8 mouse cellular contexts compared by ENCODE assay signal in the genomic region with DNA sequence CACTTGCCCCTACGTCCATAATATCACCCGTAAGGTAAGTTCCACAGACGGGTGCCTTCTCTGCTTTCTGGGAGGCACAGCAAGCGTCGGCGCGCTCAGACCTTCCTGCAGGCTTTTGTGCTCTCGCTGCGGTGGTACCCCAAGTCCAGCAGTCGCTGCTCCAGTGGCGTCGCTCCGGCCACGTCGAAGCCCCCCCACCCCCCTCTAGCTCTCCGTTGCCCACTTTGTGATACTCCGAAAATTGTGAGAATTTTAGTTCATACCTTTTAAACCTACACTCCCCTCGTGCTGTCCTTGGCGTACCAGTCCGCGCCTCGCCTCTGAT. TPM values are rescaled to one million over a fixed set of nuclear protein-coding genes. Genes with fewer than 3 reads are reported as not detected.
DNase-seq lines count a peak whose midpoint lies in the region; ATAC-seq and TF ChIP-seq lines count a peak whose summit lies in the region.

No protein-coding gene starts in this region.

- no peak for TF ChIP-seq EP300 in ES-Bruce4 (IDR thresholded peaks at IDR 0.05; ENCODE audit: insufficient read depth, low read depth, low read length)
- no peak for TF ChIP-seq EP300 in liver, postnatal 0 days (IDR thresholded peaks at IDR 0.05; ENCODE audit: low read depth)

- ATAC-seq in heart, embryonic 13.5 days (ENCODE audit: extremely low read depth, insufficient number of reproducible peaks, low FRiP score, low TSS enrichment): peak; percentile 14
- ATAC-seq in forebrain, embryonic 15.5 days (replicated peaks): no peak; the same call in 1 of the 2 replicates
- ATAC-seq in liver, postnatal 0 days: peak; percentile 6
- ATAC-seq in granulocyte monocyte progenitor cell, adult 5-6 weeks (replicated peaks; ENCODE audit: poor library complexity, severe bottlenecking): no peak

- H3K4me1 ChIP-seq in heart, embryonic 13.5 days: peaks cover 19% of the 10 kb centered on the region
- no peaks in the 10 kb centered on the region for H3K4me1 ChIP-seq in ES-Bruce4 (ENCODE audit: control insufficient read depth, insufficient read depth, low read length)
- H3K4me1 ChIP-seq in forebrain, embryonic 15.5 days: peaks cover 35% of the 10 kb centered on the region
- H3K4me1 ChIP-seq in liver, postnatal 0 days (ENCODE audit: insufficient read depth): peaks cover 15% of the 10 kb centered on the region

- 1% methylated on average over 22 of the region's 22 CpGs for WGBS in heart, embryonic 13.5 days
- WGBS in forebrain, embryonic 15.5 days: under 1% methylated on average over 22 of the region's 22 CpGs
- under 1% methylated on average over 22 of the region's 22 CpGs for WGBS in liver, postnatal 0 days (ENCODE audit: insufficient replicate concordance)

- no peak for DNase-seq in heart, adult 9 months (ENCODE audit: low spot score in 2 of 2)
- DNase-seq in liver, postnatal 0 days: no peak
- DNase-seq in adrenal gland, postnatal 4 days (ENCODE audit: low spot score in 2 of 2): no peak
- DNase-seq in layer of hippocampus, adult 9-11 months: no peak

- H3K36me3 ChIP-seq in heart, embryonic 13.5 days: peaks cover 27% of the 10 kb centered on the region
- peaks cover 10% of the 10 kb centered on the region for H3K36me3 ChIP-seq in ES-Bruce4 (ENCODE audit: control insufficient read depth, insufficient read depth, low read length, poor library complexity, severe bottlenecking)
- H3K36me3 ChIP-seq in forebrain, embryonic 15.5 days: peaks cover 16% of the 10 kb centered on the region
- 0 out of 2 replicates have a peak, but pooled peaks cover 11% of the 10 kb centered on the region for H3K36me3 ChIP-seq in liver, postnatal 0 days (replicated peaks; ENCODE audit: insufficient read depth, low read length)

- H3K27me3 ChIP-seq in heart, embryonic 13.5 days (replicated peaks): no peaks in the 10 kb centered on the region
- no peaks in the 10 kb centered on the region for H3K27me3 ChIP-seq in ES-Bruce4 (ENCODE audit: control insufficient read depth, insufficient read depth, low read length, poor library complexity, severe bottlenecking)
- no peaks in the 10 kb centered on the region for H3K27me3 ChIP-seq in forebrain, embryonic 15.5 days
- no peaks in the 10 kb centered on the region for H3K27me3 ChIP-seq in liver, postnatal 0 days (ENCODE audit: insufficient read depth, low read length)

- peak overlapping the region; percentile 79 for H3K27ac ChIP-seq in heart, embryonic 13.5 days (replicated peaks)
- no peak overlapping the region for H3K27ac ChIP-seq in ES-Bruce4 (ENCODE audit: insufficient read depth, low read length)
- peak overlapping the region; percentile 91 for H3K27ac ChIP-seq in forebrain, embryonic 15.5 days (replicated peaks)
- peak overlapping the region; percentile 70 for H3K27ac ChIP-seq in liver, postnatal 0 days (ENCODE audit: low read depth)

- TF ChIP-seq CTCF in ES-Bruce4 (IDR thresholded peaks at IDR 0.05; ENCODE audit: low read depth, low read length): no peak
- TF ChIP-seq CTCF in liver, postnatal 0 days (IDR thresholded peaks at IDR 0.05; ENCODE audit: low read depth): no peak

- peak overlapping the region; percentile 87 for H3K4me2 ChIP-seq in heart, embryonic 13.5 days
- peak overlapping the region; percentile 71 for H3K4me2 ChIP-seq in forebrain, embryonic 15.5 days (replicated peaks)
- H3K4me2 ChIP-seq in liver, postnatal 0 days (ENCODE audit: low read depth, low read length): peak overlapping the region; percentile 97

- TF ChIP-seq POLR2A in ES-Bruce4 (IDR thresholded peaks at IDR 0.05; ENCODE audit: insufficient read depth, low read length): no peak

- H3K9me3 ChIP-seq in heart, embryonic 13.5 days: no peaks in the 10 kb centered on the region
- no peaks in the 10 kb centered on the region for H3K9me3 ChIP-seq in ES-Bruce4 (replicated peaks; ENCODE audit: control insufficient read depth, insufficient read depth, low read length, poor library complexity, severe bottlenecking)
- H3K9me3 ChIP-seq in forebrain, embryonic 15.5 days: no peaks in the 10 kb centered on the region
- no peaks in the 10 kb centered on the region for H3K9me3 ChIP-seq in liver, postnatal 0 days (ENCODE audit: low read length)

- H3K4me3 ChIP-seq in heart, embryonic 13.5 days: peak overlapping the region; percentile 86
- H3K4me3 ChIP-seq in ES-Bruce4 (ENCODE audit: low read depth, low read length): peak overlapping the region; percentile 87
- peak overlapping the region; percentile 73 for H3K4me3 ChIP-seq in forebrain, embryonic 15.5 days
- H3K4me3 ChIP-seq in liver, postnatal 0 days (ENCODE audit: low read depth, low read length): peak overlapping the region; percentile 86

- peak overlapping the region; percentile 91 for H3K9ac ChIP-seq in heart, embryonic 13.5 days
- H3K9ac ChIP-seq in ES-Bruce4 (ENCODE audit: low read depth, poor library complexity, severe bottlenecking): peak overlapping the region; percentile 37
- H3K9ac ChIP-seq in forebrain, embryonic 15.5 days (replicated peaks): peak overlapping the region; percentile 85
- H3K9ac ChIP-seq in liver, postnatal 0 days (replicated peaks): peak overlapping the region; percentile 85

RNA-seq across cellular contexts. Expression of a gene that starts 0.4 kb away (rescaled TPM):
- 45.2 and 51.8 TPM in 2 replicates for polyA plus RNA-seq in heart, embryonic 13.5 days (2015; fragmentation: Nextera tagmentation; extraction: Ambion mirVana)
- 14.4 and 18.2 TPM in 2 replicates for polyA plus RNA-seq in ES-Bruce4 (2011; ENCODE audit: insufficient read depth, insufficient read length, low read depth, missing spikeins)
- 104 and 106 TPM in 2 replicates for polyA plus RNA-seq in forebrain, embryonic 15.5 days (2015; fragmentation: Nextera tagmentation; extraction: Ambion mirVana)
- polyA plus RNA-seq in liver, postnatal 0 days (2015; fragmentation: Nextera tagmentation; extraction: Ambion mirVana): 15.5 and 15.6 TPM in 2 replicates
- total RNA-seq in adrenal gland, postnatal 4 days (2021): 10 to 100 TPM; 22.8 to 25.0 TPM
- total RNA-seq in granulocyte monocyte progenitor cell, adult 5-6 weeks (2014; fragmentation: Nextera tagmentation): 27.7 and 31.2 TPM in 2 replicates
- 21.8 and 31.1 TPM in 2 replicates for total RNA-seq in granulocyte monocyte progenitor cell, adult 5-6 weeks (2017)

RNA-seq across cellular contexts. Expression of a gene that starts 26.8 kb away (rescaled TPM):
- 23.5 and 23.6 TPM in 2 replicates for polyA plus RNA-seq in heart, embryonic 13.5 days (2015; fragmentation: Nextera tagmentation; extraction: Ambion mirVana)
- polyA plus RNA-seq in ES-Bruce4 (2011; ENCODE audit: insufficient read depth, insufficient read length, low read depth, missing spikeins): 22.4 and 26.0 TPM in 2 replicates
- 45.8 and 48.3 TPM in 2 replicates for polyA plus RNA-seq in forebrain, embryonic 15.5 days (2015; fragmentation: Nextera tagmentation; extraction: Ambion mirVana)
- polyA plus RNA-seq in liver, postnatal 0 days (2015; fragmentation: Nextera tagmentation; extraction: Ambion mirVana): 10.5 and 11.1 TPM in 2 replicates
- total RNA-seq in adrenal gland, postnatal 4 days (2021): 10 to 100 TPM; 70.8 to 74.9 TPM
- total RNA-seq in granulocyte monocyte progenitor cell, adult 5-6 weeks (2014; fragmentation: Nextera tagmentation): 14.4 and 20.2 TPM in 2 replicates
- 15.9 and 18.3 TPM in 2 replicates for total RNA-seq in granulocyte monocyte progenitor cell, adult 5-6 weeks (2017)

Comparison
In these comparisons a context has a peak if more than half of its experiments do, and no peak if none do; other contexts are left out.
1. ATAC-seq: peak in heart, embryonic 13.5 days (single experiment) and liver, postnatal 0 days (single experiment); none in forebrain, embryonic 15.5 days (single experiment) and granulocyte monocyte progenitor cell, adult 5-6 weeks (single experiment).
2. H3K9ac ChIP-seq: peak in every context shown above with its lines; median percentile 91 in heart, embryonic 13.5 days; 85 in forebrain, embryonic 15.5 days; 85 in liver, postnatal 0 days; 37 in ES-Bruce4.
3. Peak in every context shown above with its lines, with median percentiles within 50 percentile points of each other: H3K4me2 ChIP-seq and H3K4me3 ChIP-seq.